Mouse (Mus musculus) thymus, postnatal 14 days (tissue): Measurements from ENCODE around the gene AC109138.7.
A peak's percentile ranks its signal among the peaks of the same experiment; 100 is the strongest.

Experiments used
- DNase-seq: peaks from one replicate; pipeline ENCODE4 v3.0.0; 2021

Gene AC109138.7

DNA sequence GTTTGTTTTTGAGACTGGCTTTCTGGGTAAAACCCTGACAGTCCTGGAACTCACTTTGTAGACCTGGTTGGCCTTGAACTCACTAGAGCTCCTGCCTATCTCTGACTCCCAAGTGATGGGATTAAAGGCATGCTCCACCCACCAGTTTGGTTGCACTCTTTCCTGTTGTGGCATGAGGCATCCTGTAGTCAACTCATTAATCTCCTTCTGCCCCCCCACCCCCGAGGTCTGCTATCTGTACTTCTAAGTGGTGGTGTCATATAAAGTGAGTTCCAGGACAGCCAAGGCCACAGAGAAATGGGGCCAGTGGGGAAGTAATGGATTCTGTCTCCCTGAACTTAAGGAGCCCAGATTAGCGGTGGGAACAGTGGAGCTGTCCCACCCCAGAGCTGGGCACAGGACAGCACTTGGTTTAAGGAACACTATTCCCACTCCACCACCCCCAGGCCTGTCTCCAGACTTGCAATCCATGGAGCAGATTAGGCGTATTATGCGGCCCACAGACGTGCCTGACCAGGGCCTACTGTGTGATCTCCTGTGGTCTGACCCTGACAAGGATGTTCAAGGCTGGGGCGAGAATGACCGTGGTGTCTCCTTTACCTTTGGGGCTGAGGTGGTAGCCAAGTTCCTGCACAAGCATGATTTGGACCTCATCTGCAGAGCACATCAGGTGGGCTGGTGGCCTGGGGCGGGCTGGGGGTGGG is 20.0 kb upstream of the AC109138.7 start:
- no peak for DNase-seq

DNA sequence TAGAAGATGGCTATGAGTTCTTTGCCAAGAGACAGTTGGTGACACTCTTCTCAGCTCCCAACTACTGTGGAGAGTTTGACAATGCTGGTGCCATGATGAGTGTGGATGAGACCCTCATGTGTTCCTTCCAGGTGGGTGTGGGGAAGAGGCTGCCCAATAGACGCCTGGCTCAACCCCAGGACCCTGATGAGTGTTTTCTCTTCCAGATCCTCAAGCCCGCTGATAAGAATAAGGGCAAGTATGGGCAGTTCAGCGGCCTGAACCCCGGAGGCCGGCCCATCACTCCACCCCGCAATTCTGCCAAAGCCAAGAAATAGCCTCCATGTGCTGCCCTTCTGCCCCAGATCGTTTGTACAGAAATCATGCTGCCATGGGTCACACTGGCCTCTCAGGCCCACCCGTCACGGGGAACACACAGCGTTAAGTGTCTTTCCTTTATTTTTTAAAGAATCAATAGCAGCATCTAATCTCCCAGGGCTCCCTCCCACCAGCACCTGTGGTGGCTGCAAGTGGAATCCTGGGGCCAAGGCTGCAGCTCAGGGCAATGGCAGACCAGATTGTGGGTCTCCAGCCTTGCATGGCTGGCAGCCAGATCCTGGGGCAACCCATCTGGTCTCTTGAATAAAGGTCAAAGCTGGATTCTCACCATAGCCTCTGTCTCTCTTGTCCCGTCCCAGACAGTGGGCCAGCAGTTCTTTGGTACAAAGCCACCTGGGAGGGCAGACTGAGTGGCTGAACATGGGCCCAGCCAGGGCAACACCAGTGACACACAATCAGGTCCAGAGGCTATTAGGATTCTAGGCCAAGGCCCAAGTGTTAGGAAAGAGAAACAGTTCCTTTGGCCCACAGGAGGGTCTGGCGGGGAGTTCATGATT is 19.1 kb upstream of the AC109138.7 start:
- no peak for DNase-seq

- no peak for DNase-seq
Measured at GRCm38 (mm10) chr19:4196048-4196447, 18.1 kb upstream of the AC109138.7 start.

- no peak for DNase-seq
Measured at GRCm38 (mm10) chr19:4196548-4196947, 17.6 kb upstream of the AC109138.7 start.

GRCm38 (mm10) chr19:4197180-4197579 is 17.0 kb upstream of the AC109138.7 start:
- DNase-seq = no peak

DNA sequence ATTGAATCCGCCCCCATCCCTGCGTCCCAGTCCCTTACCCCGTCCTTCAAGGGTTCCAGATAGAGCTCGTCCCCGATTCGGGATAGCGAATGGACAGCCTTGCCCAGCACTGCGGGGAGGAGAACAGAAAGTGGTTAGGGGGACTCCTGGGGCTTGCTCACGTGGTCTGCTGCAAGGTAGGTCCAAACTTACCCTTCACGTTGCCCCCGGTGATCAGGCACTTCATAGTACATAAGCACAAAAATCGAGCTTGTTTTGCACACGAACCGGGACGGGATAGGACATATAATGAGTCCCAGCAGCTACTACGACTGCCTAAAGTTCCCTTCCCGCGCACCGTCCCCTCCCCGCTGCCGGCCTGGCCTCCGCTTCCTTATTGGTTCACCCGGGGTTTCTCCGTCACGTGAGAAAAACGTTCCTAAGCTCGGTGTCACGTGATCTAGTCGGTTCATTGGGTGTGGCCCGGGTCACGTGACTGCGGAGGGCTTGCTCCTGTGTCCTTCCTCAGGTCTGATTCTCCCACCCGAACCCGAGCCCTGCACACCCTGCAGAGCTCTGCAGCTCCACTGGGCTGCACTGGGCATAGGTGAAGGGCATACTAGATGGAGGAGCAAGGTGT is 12.8 kb upstream of the AC109138.7 start, which contains the start of gene Rad9a:
Gene Rad9a (minus strand): TSS at position 372 of the 619 bp plus-strand sequence.
- peak; percentile 97 for DNase-seq

DNA sequence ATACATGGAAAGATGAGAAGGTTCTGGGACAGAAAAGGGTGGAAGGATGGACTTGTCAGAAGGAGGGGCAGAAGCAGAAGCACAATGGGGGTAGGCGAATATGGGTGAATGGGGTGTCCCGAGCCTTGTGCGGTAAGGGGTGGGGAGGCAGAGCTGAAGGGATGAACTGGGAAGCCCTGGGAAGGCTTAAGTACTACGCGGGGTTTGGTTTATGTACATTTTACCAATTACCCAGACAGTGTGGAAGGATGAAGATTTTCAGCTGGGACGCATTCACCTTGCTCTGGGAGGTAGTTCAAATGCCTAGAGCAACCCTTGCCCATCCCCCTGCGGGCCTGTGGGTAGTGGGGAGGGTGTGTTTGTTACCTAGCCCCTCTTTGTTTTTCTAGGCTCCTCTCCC is 12.0 kb upstream of the AC109138.7 start:
- peak; percentile 33 for DNase-seq

DNA sequence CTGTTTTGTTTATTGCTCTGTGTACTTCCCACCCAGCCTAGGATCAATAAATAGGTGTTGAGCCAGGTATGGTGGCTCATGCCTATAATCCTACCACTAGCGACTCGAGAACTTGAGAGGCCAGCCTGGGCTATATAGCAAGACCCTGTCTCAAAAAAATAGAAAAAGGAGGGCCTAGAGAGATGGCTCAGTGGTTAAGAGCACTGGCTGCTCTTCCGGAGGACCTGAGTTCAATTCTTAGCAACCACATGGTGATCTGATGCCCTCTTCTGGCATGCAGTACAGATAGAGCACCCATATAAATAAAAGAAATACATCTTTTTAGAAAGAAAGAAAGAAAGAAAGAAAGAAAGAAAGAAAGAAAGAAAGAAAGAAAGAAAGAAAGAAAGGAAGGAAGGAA is 11.0 kb upstream of the AC109138.7 start:
- DNase-seq = peak; percentile 59

- DNase-seq = peak; percentile 61
Measured at GRCm38 (mm10) chr19:4203604-4204326, 10.4 kb upstream of the AC109138.7 start.

GRCm38 (mm10) chr19:4204889-4205288 is 9.3 kb upstream of the AC109138.7 start:
- no peak for DNase-seq

GRCm38 (mm10) chr19:4206971-4207370 is 7.2 kb upstream of the AC109138.7 start:
- peak; percentile 60 for DNase-seq

DNA sequence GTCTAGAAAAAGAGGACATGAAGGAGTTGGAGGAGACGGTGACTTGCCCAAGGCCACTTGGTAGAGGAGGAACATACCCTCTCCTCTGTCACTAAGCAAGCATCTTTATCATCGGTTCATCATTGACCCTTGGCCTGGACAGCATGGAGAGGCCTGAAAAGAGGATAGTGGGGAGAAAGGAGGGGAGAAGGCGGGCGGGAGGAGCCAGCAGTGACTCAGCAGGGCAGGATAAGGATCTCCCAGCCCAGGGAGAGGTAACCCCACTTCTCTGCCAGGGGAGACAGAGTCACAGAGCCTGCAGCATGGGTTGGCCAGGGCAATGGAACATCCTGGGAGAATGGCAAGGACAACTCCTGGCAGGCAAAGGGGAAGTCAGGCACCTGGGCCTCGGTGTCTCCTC is 5.6 kb upstream of the AC109138.7 start:
- DNase-seq = no peak

DNA sequence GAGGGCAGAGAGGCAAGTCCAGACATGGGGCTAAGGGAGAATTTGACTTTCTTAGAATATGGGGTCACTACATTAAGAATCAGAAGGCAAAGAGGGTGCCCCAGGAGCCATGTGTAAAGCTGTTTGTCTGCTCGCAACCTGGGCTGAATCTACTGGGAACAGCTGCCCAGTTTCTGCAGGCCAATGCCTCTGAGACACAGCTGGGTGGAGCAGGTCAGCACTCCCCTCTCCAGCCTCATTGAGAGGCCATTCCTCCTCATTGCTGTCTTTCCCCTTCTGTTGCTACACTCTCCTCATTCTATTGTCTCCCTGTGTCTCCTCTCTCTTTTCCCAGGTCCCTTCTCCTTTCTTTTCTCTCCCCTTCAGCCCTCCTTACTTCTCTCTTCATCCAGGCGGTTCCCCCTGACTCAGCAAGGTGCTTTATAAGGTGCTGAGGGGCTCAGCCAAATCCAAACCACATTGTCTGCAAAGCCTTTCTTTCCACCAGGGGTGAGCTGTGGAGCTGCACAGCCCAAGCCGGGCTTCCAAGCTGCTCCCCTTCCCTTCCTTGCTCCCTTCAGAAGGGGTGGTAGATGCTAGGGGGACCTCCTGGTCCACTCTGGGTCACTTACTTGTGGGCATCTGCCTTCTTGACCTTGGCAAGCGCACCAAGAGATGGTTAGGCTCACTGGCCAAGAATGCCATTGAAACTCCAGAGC is 2.1 kb upstream of the AC109138.7 start:
- DNase-seq = no peak

DNA sequence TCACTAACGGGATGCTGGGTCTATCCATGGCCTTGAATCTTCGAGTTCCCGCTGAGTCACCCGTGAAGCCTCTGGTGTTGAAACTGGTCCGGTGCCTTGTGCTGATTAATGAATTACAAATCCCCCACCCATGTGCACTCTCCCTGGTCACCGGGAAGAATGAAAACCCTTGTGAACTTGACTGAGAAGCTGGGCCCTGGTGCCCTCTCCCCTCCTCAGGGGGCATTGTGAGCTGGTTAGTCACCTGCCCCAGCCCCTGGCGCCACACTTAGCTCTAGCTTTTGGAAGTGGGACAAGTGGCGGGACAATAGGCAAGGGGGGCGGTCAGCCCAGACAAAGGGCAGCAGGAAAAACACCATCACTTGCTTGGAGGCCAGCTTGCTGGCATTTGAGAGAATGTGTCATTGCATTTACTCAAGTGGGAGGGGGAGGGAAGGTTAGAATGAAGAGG is 608 bp upstream of the AC109138.7 start:
- DNase-seq = no peak

- DNase-seq = peak; percentile 30
Measured at GRCm38 (mm10) chr19:4214771-4215450, 754 bp downstream of the AC109138.7 start.

- DNase-seq = no peak
Measured at GRCm38 (mm10) chr19:4215451-4215840, 1.3 kb downstream of the AC109138.7 start.

- peak; percentile 3 for DNase-seq
Measured at GRCm38 (mm10) chr19:4216041-4216685, 2.0 kb downstream of the AC109138.7 start.

DNA sequence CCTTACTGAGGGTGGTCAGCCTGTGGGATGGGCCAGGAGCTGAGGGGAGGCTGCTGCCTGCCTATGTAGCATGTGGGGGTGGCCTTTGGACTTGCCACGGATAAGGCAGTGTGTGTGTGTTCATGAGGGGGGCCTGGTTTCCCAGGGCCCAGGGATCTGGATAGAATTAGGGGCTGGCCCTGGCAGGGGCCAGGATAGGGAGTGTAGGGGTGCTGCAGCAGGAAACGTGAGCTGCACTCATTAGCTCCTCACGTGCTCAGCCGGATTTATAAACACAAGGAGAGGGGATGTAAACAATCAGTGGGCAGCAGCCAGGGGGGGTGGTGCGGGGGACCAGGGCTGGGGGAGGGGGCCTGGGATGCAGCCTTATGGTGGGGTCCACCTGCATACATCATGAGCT is 3.0 kb downstream of the AC109138.7 start:
- no peak for DNase-seq

DNA sequence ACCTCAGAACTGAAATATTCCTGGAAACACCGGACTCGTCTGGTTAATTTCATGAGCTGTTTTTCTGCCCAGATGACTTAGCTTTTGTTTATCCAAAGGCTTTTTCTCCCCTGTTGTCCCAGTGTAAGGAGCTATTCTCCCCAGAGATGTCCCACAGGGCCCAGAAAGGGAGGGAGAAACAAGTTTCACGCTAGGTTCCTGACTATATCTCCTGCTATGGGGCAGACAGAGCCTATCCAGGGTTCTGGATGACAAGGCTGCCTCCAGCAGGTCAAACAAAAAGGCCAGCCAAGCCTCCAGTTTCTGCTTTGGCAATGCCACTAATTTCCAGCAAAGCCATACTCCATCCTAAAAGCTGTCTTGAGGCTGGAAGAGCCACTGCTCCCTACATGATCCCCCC is 3.7 kb downstream of the AC109138.7 start:
- DNase-seq = no peak

DNA sequence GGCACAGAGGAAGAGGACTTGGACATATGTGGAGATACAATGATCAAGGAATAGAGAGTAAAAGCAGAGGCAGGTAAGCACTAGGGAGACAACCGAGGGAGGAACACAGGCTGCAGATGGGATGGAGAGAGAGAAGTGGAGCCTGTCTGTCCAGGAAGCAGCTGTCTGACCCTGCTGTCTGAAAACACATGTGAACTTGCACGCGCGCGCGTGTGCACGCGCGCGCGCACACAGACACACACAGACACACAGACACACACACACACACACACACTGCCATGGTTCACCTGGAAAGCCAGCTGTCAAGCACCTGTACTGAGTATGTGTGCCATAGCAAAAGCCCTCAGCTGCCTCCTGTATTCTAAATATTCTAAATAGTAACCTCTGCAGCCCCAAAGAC is 4.1 kb downstream of the AC109138.7 start:
- DNase-seq = no peak

GRCm38 (mm10) chr19:4218784-4219183 is 4.6 kb downstream of the AC109138.7 start:
- no peak for DNase-seq
